9 mouse cellular contexts compared by ENCODE assay signal in the genomic region with DNA sequence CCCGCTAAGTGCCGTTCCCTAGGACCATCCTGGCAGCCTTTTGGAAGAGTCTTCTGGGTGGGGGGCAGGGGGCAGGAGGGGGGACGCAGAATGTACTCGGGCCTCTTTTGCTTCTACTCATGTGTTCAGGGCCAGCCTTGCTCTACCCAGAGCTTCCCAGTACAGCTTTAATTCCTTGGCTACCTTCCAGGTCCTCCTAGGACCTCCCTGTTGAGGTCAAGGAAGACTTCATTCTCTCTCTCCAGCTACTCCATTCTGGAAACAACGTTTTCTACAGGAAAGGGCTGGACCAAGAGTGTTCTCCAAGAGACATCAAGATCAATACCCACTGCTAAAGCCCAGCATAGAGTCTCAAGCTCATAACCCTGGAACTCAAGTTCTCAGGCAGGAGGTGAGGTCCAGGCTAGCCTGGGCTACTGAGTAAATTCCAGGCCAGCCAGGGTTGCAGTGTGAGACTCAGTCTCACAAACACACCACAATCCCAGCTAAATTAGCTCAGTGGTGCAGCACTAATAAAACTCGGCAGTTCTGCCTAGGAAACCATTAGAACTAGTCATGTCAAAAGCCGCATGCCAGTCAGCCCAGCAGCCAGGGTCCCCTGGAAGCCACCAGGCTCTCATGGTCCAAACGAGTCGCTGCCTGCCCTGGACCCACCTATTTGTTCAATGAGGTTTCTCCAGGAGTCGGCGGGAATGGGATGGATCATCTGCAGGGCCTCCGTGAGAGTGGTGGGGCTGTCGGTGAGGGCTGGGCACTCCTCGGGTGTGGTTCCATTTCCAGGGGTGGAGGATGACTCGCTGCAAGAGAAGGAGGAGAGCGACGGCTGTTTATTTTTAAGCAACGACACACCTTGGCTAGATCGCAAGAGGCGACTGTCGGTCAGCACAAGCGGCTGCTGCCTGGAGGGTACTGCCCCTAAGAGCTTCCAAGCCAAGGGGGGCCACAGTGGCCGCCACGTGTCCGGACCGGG. TPM values are rescaled to one million over a fixed set of nuclear protein-coding genes. Genes with fewer than 3 reads are reported as not detected.
DNase-seq lines count a peak whose midpoint lies in the region; ATAC-seq and TF ChIP-seq lines count a peak whose summit lies in the region.
"Had no signal": no experiment of that assay in that cellular context is flagged by ENCODE, and none has a peak within 500 bp of the region (broad histone marks: within the 10 kb centered on the region; RNA-seq: fewer than 3 reads in every experiment).

No protein-coding gene starts in this region.

- H3K36me3 ChIP-seq in heart, embryonic 13.5 days = no peaks in the 10 kb centered on the region
- no peaks in the 10 kb centered on the region for H3K36me3 ChIP-seq in hindbrain, embryonic 14.5 days (replicated peaks; ENCODE audit: control insufficient read depth, insufficient read depth)
- peaks cover 2% of the 10 kb centered on the region; the same call in 1 of the 2 replicates for H3K36me3 ChIP-seq in liver, postnatal 0 days (replicated peaks; ENCODE audit: insufficient read depth, low read length)
- H3K36me3 ChIP-seq: G1E had no signal

- DNase-seq in heart, adult 8-10 months (ENCODE audit: low spot score) = no peak
- no peak for DNase-seq in hindbrain, embryonic 14.5 days (ENCODE audit: low spot score)
- DNase-seq in liver, postnatal 0 days = no peak
- no peak for DNase-seq in spleen, postnatal 14 days (ENCODE audit: low spot score in 2 of 2)
- DNase-seq in urinary bladder, postnatal 36 days (ENCODE audit: low spot score in 2 of 2) = no peak
- DNase-seq in lung, postnatal 4 days = no peak

- H3K4me1 ChIP-seq in heart, embryonic 13.5 days = peaks cover 10% of the 10 kb centered on the region
- no peaks in the 10 kb centered on the region for H3K4me1 ChIP-seq in brown adipose tissue, adult 24 weeks (ENCODE audit: control insufficient read depth, insufficient read depth, insufficient read length, low read length)
- no peaks in the 10 kb centered on the region; the same call in 1 of the 2 replicates for H3K4me1 ChIP-seq in hindbrain, embryonic 14.5 days (replicated peaks; ENCODE audit: control insufficient read depth, insufficient read depth, low read length)
- H3K4me1 ChIP-seq in liver, postnatal 0 days (ENCODE audit: insufficient read depth) = peaks cover 7% of the 10 kb centered on the region; the same call in 1 of the 2 replicates

- peak overlapping the region; percentile 80; the same call in 1 of the 2 replicates for H3K9ac ChIP-seq in heart, embryonic 13.5 days
- peak overlapping the region; percentile 82 for H3K9ac ChIP-seq in hindbrain, embryonic 14.5 days
- H3K9ac ChIP-seq in liver, postnatal 0 days (replicated peaks) = no peak overlapping the region

- peak overlapping the region; percentile 99 for H3K4me2 ChIP-seq in heart, embryonic 13.5 days
- H3K4me2 ChIP-seq in hindbrain, embryonic 14.5 days (replicated peaks) = peak overlapping the region; percentile 72
- peak overlapping the region; percentile 86; the same call in 1 of the 2 replicates for H3K4me2 ChIP-seq in liver, postnatal 0 days (ENCODE audit: low read depth, low read length)

- 19% methylated on average over 26 of the region's 26 CpGs for WGBS in heart, embryonic 13.5 days
- 18% methylated on average over 26 of the region's 26 CpGs for WGBS in hindbrain, embryonic 14.5 days
- WGBS in liver, postnatal 0 days (ENCODE audit: insufficient replicate concordance) = 29% methylated on average over 26 of the region's 26 CpGs

- ATAC-seq in heart, embryonic 13.5 days (ENCODE audit: extremely low read depth, insufficient number of reproducible peaks, low FRiP score, low TSS enrichment) = no peak
- no peak for ATAC-seq in hindbrain, embryonic 14.5 days (ENCODE audit: low FRiP score)
- ATAC-seq in liver, postnatal 0 days = no peak

- no peaks in the 10 kb centered on the region for H3K9me3 ChIP-seq in heart, embryonic 13.5 days
- H3K9me3 ChIP-seq in hindbrain, embryonic 14.5 days (ENCODE audit: control insufficient read depth, low read length) = no peaks in the 10 kb centered on the region
- H3K9me3 ChIP-seq in liver, postnatal 0 days (ENCODE audit: low read length) = peaks cover 5% of the 10 kb centered on the region; the same call in 1 of the 2 replicates

- no peak overlapping the region for H3K27ac ChIP-seq in heart, embryonic 13.5 days (replicated peaks)
- no peak overlapping the region for H3K27ac ChIP-seq in brown adipose tissue, adult 24 weeks (replicated peaks; ENCODE audit: low read depth, low read length)
- no peak overlapping the region for H3K27ac ChIP-seq in hindbrain, embryonic 14.5 days
- H3K27ac ChIP-seq in liver, postnatal 0 days (ENCODE audit: low read depth) = no peak overlapping the region

- H3K4me3 ChIP-seq in heart, embryonic 13.5 days = peak overlapping the region; percentile 71
- peak overlapping the region; percentile 36; the same call in 1 of the 2 replicates for H3K4me3 ChIP-seq in brown adipose tissue, adult 24 weeks (ENCODE audit: insufficient read depth, low read depth, low read length)
- peak overlapping the region; percentile 83 for H3K4me3 ChIP-seq in hindbrain, embryonic 14.5 days (replicated peaks; ENCODE audit: low read length)
- H3K4me3 ChIP-seq in liver, postnatal 0 days (ENCODE audit: low read depth, low read length) = no peak overlapping the region

- peaks cover 81% of the 10 kb centered on the region for H3K27me3 ChIP-seq in heart, embryonic 13.5 days (replicated peaks)
- peaks cover 26% of the 10 kb centered on the region for H3K27me3 ChIP-seq in hindbrain, embryonic 14.5 days (ENCODE audit: control insufficient read depth, insufficient read depth, low read length)
- H3K27me3 ChIP-seq in liver, postnatal 0 days (ENCODE audit: insufficient read depth, low read length) = peaks cover 32% of the 10 kb centered on the region

- no peak for TF ChIP-seq CTCF in liver, postnatal 0 days (IDR thresholded peaks at IDR 0.05; ENCODE audit: low read depth)

- no peak for TF ChIP-seq EP300 in liver, postnatal 0 days (IDR thresholded peaks at IDR 0.05; ENCODE audit: low read depth)

RNA-seq across cellular contexts. Expression of a gene that starts 0.8 kb away (rescaled TPM):
- polyA plus RNA-seq in heart, embryonic 13.5 days (2015; fragmentation: Nextera tagmentation; extraction: Ambion mirVana) = 0.09 TPM in 1 of 2 replicates, not detected in the other
- not detected for total RNA-seq in heart, adult 8-10 months (2022)
- 0.67 and 0.71 TPM in 2 replicates for polyA plus RNA-seq in brown adipose tissue, adult 24 weeks (2012; ENCODE audit: insufficient read depth, insufficient read length, missing spikeins)
- 0.40 and 0.86 TPM in 2 replicates for polyA plus RNA-seq in hindbrain, embryonic 14.5 days (2014; fragmentation: Nextera tagmentation; extraction: Ambion mirVana)
- 0.54 and 0.67 TPM in 2 replicates for polyA plus RNA-seq in liver, postnatal 0 days (2015; fragmentation: Nextera tagmentation; extraction: Ambion mirVana)
- polyA plus RNA-seq: G1E had no signal

RNA-seq across cellular contexts. Expression of a gene that starts 38.8 kb away (rescaled TPM):
- polyA plus RNA-seq in heart, embryonic 13.5 days (2015; fragmentation: Nextera tagmentation; extraction: Ambion mirVana) = not detected in 2 replicates
- total RNA-seq in heart, adult 8-10 months (2022) = not detected
- polyA plus RNA-seq in brown adipose tissue, adult 24 weeks (2012; ENCODE audit: insufficient read depth, insufficient read length, missing spikeins) = not detected in 2 replicates
- polyA plus RNA-seq in hindbrain, embryonic 14.5 days (2014; fragmentation: Nextera tagmentation; extraction: Ambion mirVana) = 0.78 and 1.0 TPM in 2 replicates
- polyA plus RNA-seq in liver, postnatal 0 days (2015; fragmentation: Nextera tagmentation; extraction: Ambion mirVana) = 0.25 and 0.34 TPM in 2 replicates
- total RNA-seq: G1E had no signal
- polyA plus RNA-seq: G1E had no signal
